Mouse (Mus musculus) layer of hippocampus, adult 9-11 months (tissue): ENCODE measurements at regions not wholly inside any gene's neighbourhood (a gene's known extent, or its start where the extent isn't known, plus 50 kb on each side); places are given as distances from the start of the nearest gene placed in this dataset.

ENCODE experiments used
- DNase-seq: peaks from one replicate; pipeline ENCODE4 v3.0.0; 2022

DNA sequence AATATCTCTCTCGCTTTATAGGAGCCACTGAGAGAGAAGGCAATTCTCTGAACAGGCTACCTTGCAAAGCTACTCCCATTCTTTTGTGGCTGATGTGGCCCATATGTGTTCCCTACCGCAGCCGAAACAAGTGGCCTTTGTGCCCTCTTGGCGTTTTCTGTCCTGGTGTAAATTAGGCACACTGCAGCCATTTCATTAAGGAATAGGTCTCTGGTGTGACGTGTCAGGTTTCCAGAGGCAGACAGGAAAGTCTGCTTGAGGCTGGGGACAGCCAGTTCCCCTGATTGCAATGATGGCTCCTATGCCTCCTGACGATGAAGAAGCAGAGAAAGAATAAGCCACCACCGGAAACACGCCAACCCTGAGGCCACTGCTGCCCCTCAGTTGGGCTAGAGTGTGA, 59.3 kb upstream of the Bcor start:
- DNase-seq, result no peak

DNA sequence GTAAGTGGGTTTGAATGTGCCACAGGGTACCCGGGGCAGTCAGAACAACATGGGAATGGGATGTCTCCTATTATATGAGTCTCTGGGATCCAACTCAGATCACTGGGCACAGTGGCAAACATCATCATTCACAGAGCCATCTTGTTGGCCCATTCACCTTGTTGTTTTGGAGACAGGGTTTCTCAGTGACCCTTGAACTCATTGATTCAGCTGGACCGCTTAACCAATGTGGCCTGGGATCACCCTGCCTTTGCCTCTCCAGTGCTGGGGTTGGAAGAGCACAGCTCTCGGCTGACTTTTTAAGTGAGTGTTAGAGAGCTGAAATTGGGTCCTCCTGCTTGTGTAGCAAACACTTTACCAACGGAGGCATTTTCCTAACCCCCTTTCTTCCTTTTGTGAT, 64.2 kb upstream of the Bcor start:
- DNase-seq, result no peak

DNA sequence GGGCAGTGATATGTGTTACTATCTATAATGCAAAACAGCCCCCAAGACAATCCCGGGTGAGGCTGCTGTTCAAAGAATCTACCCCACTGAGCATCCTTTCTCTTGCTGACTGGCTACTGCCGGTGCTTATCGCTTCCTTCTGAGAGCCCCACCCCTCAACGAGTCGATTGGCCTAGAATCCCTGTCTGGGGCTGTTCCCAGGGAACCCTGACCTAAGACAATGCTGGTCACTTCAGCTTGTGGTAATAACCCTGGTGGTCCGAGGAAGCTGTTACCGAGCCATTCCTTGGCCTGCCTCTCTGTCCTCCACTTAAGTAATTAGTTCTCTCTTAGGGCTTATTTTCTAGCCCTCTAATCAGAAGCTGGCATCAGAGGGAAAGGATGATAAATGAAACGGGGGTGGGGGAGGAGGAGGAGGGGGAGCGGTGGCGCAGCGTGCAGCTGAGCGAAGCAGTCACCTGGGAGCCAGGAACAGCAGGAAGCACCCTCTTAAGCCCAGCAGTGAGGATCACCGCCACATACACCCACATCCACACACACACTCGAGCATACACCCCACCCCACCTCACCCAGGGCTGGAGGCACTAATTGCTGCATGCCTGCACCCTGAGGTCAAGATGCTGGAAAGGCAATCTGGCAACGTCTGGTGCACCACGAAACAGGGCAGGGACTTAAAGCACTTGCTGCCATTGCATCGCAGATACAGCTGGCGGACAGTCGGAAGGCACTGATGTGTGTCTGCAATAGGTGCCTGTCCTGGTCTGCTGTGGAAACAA, 65.1 kb upstream of the Bcor start:
- no peak for DNase-seq

DNA sequence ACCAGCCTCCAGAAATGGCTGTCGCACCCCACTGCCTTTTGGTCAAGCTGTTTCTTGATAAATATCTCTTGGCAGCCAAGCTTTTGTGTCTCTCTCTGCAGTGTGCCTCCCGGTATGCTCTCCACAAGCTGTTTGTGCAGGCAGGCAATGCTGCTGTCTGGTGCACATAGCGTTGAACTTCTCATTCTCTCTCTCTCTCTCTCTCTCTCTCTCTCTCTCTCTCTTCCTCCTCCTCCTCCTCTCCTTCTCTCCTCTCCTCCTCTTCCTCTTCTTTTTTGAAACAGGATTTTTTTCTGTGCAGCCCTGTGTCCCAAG, 65.7 kb upstream of the Bcor start:
- peak; percentile 6 for DNase-seq

DNA sequence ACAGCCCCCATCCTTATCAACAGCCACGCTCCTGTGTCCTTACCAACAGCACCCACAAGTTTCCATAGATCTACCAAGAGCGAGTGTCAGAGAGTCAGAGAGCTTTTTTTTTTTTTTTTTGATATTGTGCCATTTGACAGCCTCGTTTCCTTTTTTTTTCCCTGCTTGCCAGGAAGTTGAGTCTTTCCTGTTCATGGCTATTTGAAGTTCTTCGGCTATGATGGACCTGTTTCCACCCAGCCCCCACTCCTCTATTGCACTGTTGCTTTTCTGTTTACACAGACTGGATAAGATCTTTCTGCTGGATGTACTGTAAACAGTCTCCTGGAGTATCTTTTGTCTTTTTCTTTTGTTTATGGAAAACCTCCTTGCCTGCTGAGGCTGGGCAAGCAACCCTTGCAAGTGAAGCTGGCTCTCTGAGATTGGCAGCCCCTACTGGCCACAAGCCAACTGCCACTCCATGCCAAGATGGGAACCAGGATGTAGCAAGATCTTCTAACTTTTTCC, 80.4 kb upstream of the Bcor start:
- no peak for DNase-seq

DNA sequence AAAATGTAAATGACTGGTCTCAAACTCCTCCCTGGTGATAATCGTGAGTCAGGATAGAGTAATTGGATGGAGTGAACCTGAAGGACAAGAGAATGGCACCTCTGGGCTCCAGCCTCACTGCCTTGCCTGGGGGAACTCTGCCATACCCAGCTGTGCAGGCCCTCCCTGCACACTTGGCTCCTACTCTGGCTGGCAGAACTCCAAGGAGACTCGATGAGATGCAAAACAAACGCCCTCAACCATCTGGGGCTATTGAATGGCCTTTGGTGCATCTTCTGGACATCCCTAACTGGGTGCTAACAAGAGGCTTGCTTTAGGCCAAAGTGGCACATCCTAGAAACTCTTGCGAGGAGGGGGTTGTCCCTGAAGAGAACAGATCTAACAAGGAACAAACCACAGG, 81.6 kb upstream of the Bcor start:
- DNase-seq, result peak; percentile 8

DNA sequence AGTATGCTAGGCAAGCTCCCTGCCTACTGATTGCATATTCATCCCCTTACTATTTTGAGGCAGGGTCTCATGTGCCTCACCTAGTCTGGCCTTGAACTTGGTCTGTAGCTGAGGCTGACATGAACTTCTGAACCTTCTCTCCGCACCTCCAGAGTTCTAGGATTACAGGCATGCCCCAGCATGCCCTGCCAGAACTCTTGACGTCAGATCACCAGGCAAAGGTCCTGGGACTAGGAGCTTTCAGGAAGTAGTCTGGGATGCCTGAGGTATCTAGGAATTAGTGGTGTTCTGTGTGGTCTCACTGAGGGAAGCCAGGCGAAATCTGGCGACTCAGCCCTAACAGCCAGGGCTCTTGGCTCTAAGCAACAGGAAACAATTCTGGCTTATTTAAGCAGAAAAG, 88.9 kb upstream of the Bcor start:
- DNase-seq, result no peak

DNA sequence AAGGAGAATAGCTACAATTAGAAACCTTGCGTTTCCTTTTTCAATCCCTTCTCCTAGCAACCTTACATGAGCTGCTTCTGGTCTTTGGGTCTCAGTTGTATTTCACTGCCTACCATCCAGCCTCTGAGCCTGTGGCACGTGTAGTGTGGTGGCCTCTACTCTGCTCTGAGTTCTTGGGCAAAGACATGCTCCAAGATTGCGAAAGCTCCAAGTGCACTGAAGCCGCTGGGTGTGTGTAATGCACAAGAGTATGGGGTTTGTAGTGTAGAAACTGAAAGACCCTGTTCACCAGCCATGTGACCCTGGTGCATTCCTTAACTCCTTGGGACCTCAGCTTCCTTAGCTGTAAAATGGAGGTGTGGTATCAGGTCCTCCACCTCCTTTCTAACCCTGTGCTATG, 89.8 kb upstream of the Bcor start:
- DNase-seq, result no peak

- peak; percentile 34 for DNase-seq
Measured at GRCm38 (mm10) chrX:12251853-12252679, 91.9 kb upstream of the Bcor start.

- no peak for DNase-seq
Measured at GRCm38 (mm10) chrX:12252680-12253021, 92.5 kb upstream of the Bcor start.

DNA sequence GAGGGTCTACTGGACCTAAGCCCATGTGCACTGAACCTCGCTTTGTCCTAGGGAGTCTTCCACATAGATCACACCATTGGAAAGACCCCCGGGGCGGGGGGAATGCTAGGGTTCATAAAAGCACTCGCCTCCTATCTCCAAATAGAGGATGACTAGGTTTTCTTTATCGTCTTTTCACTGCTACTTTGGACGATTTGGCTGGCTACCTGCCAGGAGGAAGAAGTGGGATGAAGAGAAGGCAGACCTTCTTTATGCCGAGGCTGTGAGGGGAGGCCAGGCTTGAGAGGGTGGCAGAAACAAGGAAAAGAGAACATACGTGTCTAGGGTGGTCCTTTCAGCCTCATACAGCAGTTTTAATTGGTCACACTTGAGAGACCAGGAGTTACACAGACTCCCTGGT, 96.6 kb upstream of the Bcor start:
- no peak for DNase-seq

DNA sequence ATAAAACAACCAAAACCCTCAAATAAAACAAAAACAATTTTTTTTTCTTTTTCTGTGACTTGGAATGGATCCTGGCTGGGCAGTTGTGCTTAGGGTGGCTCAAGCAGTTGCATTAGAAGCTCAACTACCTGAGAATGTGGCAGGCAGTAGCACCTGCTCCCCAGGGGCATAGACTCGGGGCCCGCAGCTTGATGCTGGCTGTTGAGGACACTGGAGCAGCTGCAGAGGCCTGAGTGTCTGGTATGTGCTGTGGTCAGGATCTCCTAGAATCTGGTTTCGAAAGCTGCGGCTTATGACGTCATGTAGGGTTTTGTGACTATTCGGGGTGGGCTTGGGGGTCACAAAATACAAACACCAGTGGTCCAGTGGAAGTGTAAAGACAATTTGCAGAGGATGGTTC, 103.7 kb upstream of the Bcor start:
- DNase-seq, result no peak

GRCm38 (mm10) chrX:12284741-12285140, 124.6 kb upstream of the Bcor start:
- no peak for DNase-seq

DNA sequence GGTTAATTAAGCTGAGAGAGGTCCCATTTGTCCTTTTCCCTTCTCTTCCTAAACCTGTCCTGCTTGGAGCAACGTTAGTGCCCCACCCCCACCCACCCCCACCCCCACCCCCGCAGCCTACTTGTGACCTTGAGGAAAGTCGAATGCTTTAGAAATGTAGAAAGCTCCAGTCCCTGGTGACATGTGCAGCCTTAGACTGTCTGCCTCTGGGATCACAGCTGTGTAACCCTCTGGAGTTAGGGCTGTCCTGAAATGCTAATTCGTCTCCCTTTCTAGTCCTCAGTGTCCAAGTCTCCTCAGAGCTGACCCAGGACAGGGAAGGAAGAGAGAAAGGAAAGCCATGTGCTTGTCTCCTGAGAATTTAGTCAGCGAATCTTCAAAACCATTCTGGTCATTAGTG, 125.0 kb upstream of the Bcor start:
- DNase-seq, result no peak

- no peak for DNase-seq
Measured at GRCm38 (mm10) chrX:12285976-12286909, 126.1 kb upstream of the Bcor start.

GRCm38 (mm10) chrX:12286910-12287522, 126.9 kb upstream of the Bcor start:
- DNase-seq, result no peak

- DNase-seq, result no peak
Measured at GRCm38 (mm10) chrX:12287656-12288561, 127.8 kb upstream of the Bcor start.

GRCm38 (mm10) chrX:12288562-12289117, 128.5 kb upstream of the Bcor start:
- no peak for DNase-seq

- DNase-seq, result no peak
Measured at GRCm38 (mm10) chrX:12293146-12293545, 133.0 kb upstream of the Bcor start.

GRCm38 (mm10) chrX:12294452-12294851, 134.3 kb upstream of the Bcor start:
- DNase-seq, result no peak

GRCm38 (mm10) chrX:12294941-12295340, 134.8 kb upstream of the Bcor start:
- no peak for DNase-seq
